Mouse (Mus musculus): ENCODE measurements around the gene Pgf.

DNA sequence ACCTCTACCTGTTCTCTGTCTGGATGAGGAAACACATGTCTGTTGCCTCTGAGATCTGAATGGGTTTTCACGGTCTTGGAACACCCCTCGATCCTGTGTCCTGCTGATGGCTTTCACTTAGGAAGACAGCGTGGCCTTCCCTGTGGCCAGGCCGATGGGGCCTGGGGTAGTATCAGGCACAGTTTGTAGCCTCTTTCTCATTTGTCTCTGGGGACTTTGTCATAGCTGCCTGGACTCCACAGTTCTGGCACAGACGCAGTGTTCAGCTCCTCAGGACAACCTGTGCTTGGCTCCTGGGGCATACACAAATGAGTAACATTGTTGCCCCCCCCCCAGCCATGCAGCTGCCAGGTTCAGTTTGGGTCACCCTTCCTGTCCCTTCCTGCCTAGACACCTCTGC lies 17.5 kb upstream of the Pgf start:
- TF ChIP-seq CTCF (IDR thresholded peaks at IDR 0.05; ENCODE audit: low read depth) = no peak
- no peak for TF ChIP-seq EP300 (IDR thresholded peaks at IDR 0.05; ENCODE audit: low read depth)

Measured in liver, embryonic 14.5 days (tissue).